Mouse (Mus musculus) small intestine, adult 2 months (tissue): ENCODE data around the gene Tex2. TPM values are rescaled to one million over a fixed set of nuclear protein-coding genes. Genes with fewer than 3 reads are reported as not detected.

Experiments used
- H3K27ac ChIP-seq: fragments of 200-500 bp; 2 replicates; pipeline ENCODE4 v1.5.1; 2012; ENCODE audit warnings: low read depth, low read length, control low read depth, inconsistent platforms; ENCODE audit not compliant: insufficient read depth
- H3K27me3 ChIP-seq: fragments of 200-500 bp; 2 replicates; pipeline ENCODE4 v1.6.1; 2012; ENCODE audit warnings: mild to moderate bottlenecking, moderate library complexity, low read length, inconsistent platforms; ENCODE audit not compliant: control insufficient read depth, insufficient read depth
- H3K36me3 ChIP-seq: fragments of 200-500 bp; 2 replicates; pipeline ENCODE4 v1.6.1; 2012; ENCODE audit warnings: mild to moderate bottlenecking, low read length, control low read depth, inconsistent platforms; ENCODE audit not compliant: control insufficient read depth, insufficient read depth
- H3K4me1 ChIP-seq: fragments of 200-500 bp; 2 replicates; pipeline ENCODE4 v1.6.1; 2012; ENCODE audit warnings: low read length, inconsistent platforms, mixed read lengths; ENCODE audit not compliant: control insufficient read depth, insufficient read depth, insufficient read length
- H3K4me3 ChIP-seq: fragments of 200-500 bp; 2 replicates; pipeline ENCODE4 v1.5.1; 2012; ENCODE audit warnings: low read depth, mild to moderate bottlenecking, control low read depth, inconsistent platforms, low read length, moderate library complexity
- CTCF ChIP-seq: fragments of 200-500 bp; IDR thresholded peaks from 2 replicates; pipeline ENCODE4 v1.5.1; 2012; ENCODE audit warnings: low read depth, mild to moderate bottlenecking, control low read depth, inconsistent platforms, low read length, moderate library complexity, mixed read lengths; ENCODE audit not compliant: insufficient replicate concordance, insufficient read length; ENCODE audit errors: extremely low read depth
- POLR2A ChIP-seq: fragments of 200-500 bp; IDR thresholded peaks from 2 replicates; pipeline ENCODE4 v1.6.1; 2012; ENCODE audit warnings: low read depth, mild to moderate bottlenecking, control low read depth, inconsistent platforms, low read length, moderate library complexity
- WGBS: fragments of 180-500 bp; shearing (Covaris S2); methylation state at CpG from one replicate; pipeline ENCODE4 v1.1.7; 2018; 5-methylcytosine and 5-hydroxymethylcytosine counted together
- polyA plus RNA-seq: library from polyadenylated mRNA; depleted of rRNA; stranded (reverse); fragments of >200 nt; gene quantifications from 2 replicates; pipeline ENCODE4 v1.2.3, GENCODE M21; 2012

The Tex2 gene
- polyA plus RNA-seq, 1 experiment, result 9.7 TPM

DNA sequence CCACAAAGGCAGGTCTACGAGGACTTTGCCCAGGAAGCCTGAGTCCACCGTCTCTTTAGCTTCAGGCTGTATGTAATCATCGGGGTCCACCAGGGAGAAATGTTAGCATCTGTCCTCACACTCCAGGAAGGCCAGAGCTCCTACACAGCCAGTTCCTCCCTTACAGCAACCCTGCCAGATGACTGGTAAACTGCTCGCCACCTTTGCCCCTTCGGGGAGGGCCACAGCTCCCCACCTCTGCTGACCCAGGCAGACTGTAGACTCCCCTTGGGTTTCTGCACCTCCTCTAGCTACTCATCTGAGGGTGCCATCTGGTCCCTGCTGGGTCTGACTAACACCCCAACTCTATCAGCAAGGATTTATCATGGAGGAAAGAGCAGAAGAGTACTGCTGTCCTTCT, 83.4 kb downstream of the Tex2 start:
- no peak for TF ChIP-seq POLR2A
- TF ChIP-seq CTCF, result no peak
- no peak overlapping the region for H3K27ac ChIP-seq
- 62% methylated on average over 5 of the region's 5 CpGs for WGBS

GRCm38 (mm10) chr11:106529113-106529512, 84.1 kb downstream of the Tex2 start:
- H3K27ac ChIP-seq, result no peak overlapping the region
- peaks cover 34% of the 10 kb centered on the region for H3K36me3 ChIP-seq
- WGBS, result 96% methylated on average over 4 of the region's 4 CpGs
- TF ChIP-seq CTCF, result no peak
- no peak for TF ChIP-seq POLR2A
- H3K27me3 ChIP-seq, result no peaks in the 10 kb centered on the region
- no peak overlapping the region for H3K4me3 ChIP-seq
- no peaks in the 10 kb centered on the region for H3K4me1 ChIP-seq

More for the DNA sequence above, 83.4 kb downstream of the Tex2 start:
- Histone ChIP-seq H3K36me3 (peaks cover 35% of the 10 kb centered on the region), H3K4me3 (no peak overlapping the region), H3K27me3 (no peaks in the 10 kb centered on the region), H3K4me1 (no peaks in the 10 kb centered on the region)

GRCm38 (mm10) chr11:106527926-106528325, 85.3 kb downstream of the Tex2 start:
- no peak overlapping the region for H3K4me3 ChIP-seq
- peaks cover 26% of the 10 kb centered on the region for H3K36me3 ChIP-seq
- H3K4me1 ChIP-seq, result no peaks in the 10 kb centered on the region
- 27% methylated on average over 1 of the region's 1 CpGs for WGBS
- no peak overlapping the region for H3K27ac ChIP-seq
- H3K27me3 ChIP-seq, result no peaks in the 10 kb centered on the region
- TF ChIP-seq CTCF, result no peak
- no peak for TF ChIP-seq POLR2A

GRCm38 (mm10) chr11:106527147-106527821, 85.9 kb downstream of the Tex2 start:
- Histone ChIP-seq H3K36me3 (peaks cover 20% of the 10 kb centered on the region), H3K27me3 (no peaks in the 10 kb centered on the region), H3K4me3 (no peak overlapping the region), H3K27ac (no peak overlapping the region), H3K4me1 (no peaks in the 10 kb centered on the region)
- 69% methylated on average over 10 of the region's 10 CpGs for WGBS
- no peak for TF ChIP-seq POLR2A
- no peak for TF ChIP-seq CTCF

DNA sequence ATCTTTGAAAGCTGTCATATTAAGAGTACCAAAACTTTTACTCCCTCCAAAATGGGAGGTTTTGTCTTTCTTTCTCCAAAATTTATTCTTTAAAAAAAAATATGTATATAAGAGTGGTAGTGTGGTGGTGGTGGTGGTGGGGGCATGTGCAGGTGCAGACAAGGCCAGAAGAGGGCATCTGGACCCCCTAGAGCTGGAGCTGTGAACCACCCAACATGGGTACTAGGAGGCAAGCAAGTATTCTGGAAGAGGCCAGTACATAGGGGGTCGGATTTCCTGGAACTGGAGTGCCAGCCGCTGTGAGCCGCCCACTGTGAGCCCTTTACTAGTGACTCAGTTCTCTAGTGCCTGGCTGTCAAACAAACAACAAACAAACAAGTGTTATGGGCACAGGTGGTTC, 90.7 kb downstream of the Tex2 start:
- whole genome bisulfite sequencing, result 89% methylated on average over 3 of the region's 3 CpGs
- H3K27me3 ChIP-seq, result no peaks in the 10 kb centered on the region
- H3K36me3 ChIP-seq, result peaks cover 17% of the 10 kb centered on the region
- H3K4me3 ChIP-seq, result no peak overlapping the region
- no peak overlapping the region for H3K27ac ChIP-seq
- H3K4me1 ChIP-seq, result no peaks in the 10 kb centered on the region
- TF ChIP-seq CTCF (no peak), POLR2A (no peak)

DNA sequence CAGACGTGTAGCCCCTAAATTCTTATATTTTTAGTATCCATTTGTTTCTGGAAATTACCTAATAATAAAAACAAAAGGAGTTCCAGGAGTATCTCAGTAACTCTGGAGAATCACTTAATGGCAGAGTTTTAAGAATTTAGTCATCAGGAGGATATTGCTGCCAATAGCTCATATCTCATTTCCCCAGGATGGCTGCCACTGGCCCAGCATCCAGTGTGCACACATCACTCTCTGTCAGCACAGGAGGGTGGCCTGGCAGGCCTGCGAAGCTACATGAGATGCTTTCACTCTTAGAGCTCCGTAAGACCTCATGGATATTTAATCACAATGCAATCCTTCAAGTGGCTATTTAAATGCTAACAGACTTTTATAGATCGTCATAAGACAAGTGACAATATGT, 91.6 kb downstream of the Tex2 start:
- TF ChIP-seq POLR2A (no peak), CTCF (no peak)
- peaks cover 15% of the 10 kb centered on the region for H3K36me3 ChIP-seq
- 81% methylated on average over 4 of the region's 4 CpGs for WGBS
- no peaks in the 10 kb centered on the region for H3K4me1 ChIP-seq
- H3K27me3 ChIP-seq, result no peaks in the 10 kb centered on the region
- no peak overlapping the region for H3K27ac ChIP-seq
- H3K4me3 ChIP-seq, result no peak overlapping the region

DNA sequence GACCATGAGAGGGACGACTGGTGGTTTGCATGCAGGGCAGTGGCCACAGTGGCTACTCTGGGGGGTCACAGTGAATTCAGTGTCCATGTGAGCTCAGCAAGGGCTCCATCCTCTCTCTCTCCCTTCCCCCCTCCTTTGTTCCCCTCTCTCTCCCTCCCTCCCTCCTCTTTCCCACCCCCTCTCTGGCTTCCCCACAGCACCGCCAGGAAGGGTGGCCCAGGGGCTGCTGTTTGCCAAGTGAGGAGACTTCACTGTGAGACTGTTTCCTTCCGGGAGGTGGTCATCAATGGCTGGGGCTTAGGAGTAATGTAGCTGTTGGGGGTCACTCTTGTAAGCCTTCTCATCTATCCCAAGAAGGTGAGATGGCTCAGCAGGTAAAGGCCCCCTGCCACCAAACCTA, 92.8 kb downstream of the Tex2 start:
- Histone ChIP-seq H3K4me1 (no peaks in the 10 kb centered on the region), H3K36me3 (peaks cover 11% of the 10 kb centered on the region), H3K27me3 (no peaks in the 10 kb centered on the region), H3K27ac (no peak overlapping the region), H3K4me3 (no peak overlapping the region)
- TF ChIP-seq POLR2A (no peak), CTCF (no peak)
- WGBS, result 94% methylated on average over 3 of the region's 3 CpGs
